Mouse (Mus musculus) midbrain, postnatal 0 days (tissue): ENCODE measurements around the gene Arl6ip5. TPM values are rescaled to one million over a fixed set of nuclear protein-coding genes. Genes with fewer than 3 reads are reported as not detected.

Experiments
- ATAC-seq: fragments of 200-750 bp; cut with Nextera tagmentation; 2 replicates; pipeline ENCODE4 v1.8.0; 2017; ENCODE audit warnings: moderate number of reproducible peaks, mild to moderate bottlenecking, moderate TSS enrichment, moderate library complexity; ENCODE audit not compliant: low FRiP score
- DNase-seq: peaks from one replicate; pipeline ENCODE4 v3.0.0-alpha.2; 2015; ENCODE audit warnings: low spot score
- H3K27ac ChIP-seq: fragments of 300-500 bp; sonication (generic); 2 replicates; pipeline ENCODE4 v1.5.1; 2014; ENCODE audit warnings: low read depth, mild to moderate bottlenecking, low read length, mixed read lengths
- H3K27me3 ChIP-seq: fragments of 300-500 bp; sonication (generic); 2 replicates; pipeline ENCODE4 v1.6.1; 2014; ENCODE audit warnings: low read length, control low read depth, mixed read lengths; ENCODE audit not compliant: insufficient read depth
- H3K36me3 ChIP-seq: fragments of 300-500 bp; sonication (generic); 2 replicates; pipeline ENCODE4 v1.6.1; 2014; ENCODE audit warnings: low read length, control low read depth, mixed read lengths; ENCODE audit not compliant: insufficient read depth
- H3K4me1 ChIP-seq: fragments of 300-500 bp; sonication (generic); 2 replicates; pipeline ENCODE4 v1.6.1; 2014; ENCODE audit warnings: mild to moderate bottlenecking, control low read depth, antibody characterized with exemption, low read length, mixed read lengths; ENCODE audit not compliant: insufficient read depth
- H3K4me2 ChIP-seq: fragments of 300-500 bp; sonication (generic); 2 replicates; pipeline ENCODE4 v1.6.1; 2014; ENCODE audit warnings: low read depth, mild to moderate bottlenecking, low read length, mixed read lengths; ENCODE audit not compliant: poor library complexity, severe bottlenecking
- H3K4me3 ChIP-seq: fragments of 300-500 bp; sonication (generic); 2 replicates; pipeline ENCODE4 v1.5.1; 2014; ENCODE audit warnings: low read depth, mild to moderate bottlenecking, low read length, moderate library complexity
- H3K9ac ChIP-seq: fragments of 300-500 bp; sonication (generic); replicated peaks from 2 replicates; pipeline ENCODE4 v1.6.1; 2014; ENCODE audit warnings: mild to moderate bottlenecking, low read length, moderate library complexity, mixed read lengths; ENCODE audit not compliant: poor library complexity, severe bottlenecking
- H3K9me3 ChIP-seq: fragments of 300-500 bp; sonication (generic); 2 replicates; pipeline ENCODE4 v1.6.1; 2016; ENCODE audit warnings: low read length, control low read depth
- CTCF ChIP-seq: IDR thresholded peaks from 2 replicates; pipeline ENCODE4 v1.5.1; 2016; ENCODE audit warnings: antibody characterized with exemption, mild to moderate bottlenecking
- WGBS: fragments of 180-500 bp; shearing (Covaris S2); extraction: QIAGEN DNeasy Blood & Tissue Kit; methylation state at CpG from one replicate; pipeline ENCODE4 v1.1.7; 2014; 5-methylcytosine and 5-hydroxymethylcytosine counted together
- polyA plus RNA-seq: library from polyadenylated mRNA; unstranded; fragments of >200 nt; fragmentation: Nextera tagmentation; extraction: Ambion mirVana; gene quantifications from 2 replicates; pipeline ENCODE4 v1.2.1, GENCODE M21; 2015
- total RNA-seq: library from RNA; depleted of rRNA; stranded (reverse); fragments of >200 nt; gene quantifications from 2 replicates; pipeline ENCODE4 v1.2.3, GENCODE M21; 2014

Gene Arl6ip5
- total and polyA plus RNA-seq, 2 experiments from 2014 or later = 118 to 151 TPM

DNA sequence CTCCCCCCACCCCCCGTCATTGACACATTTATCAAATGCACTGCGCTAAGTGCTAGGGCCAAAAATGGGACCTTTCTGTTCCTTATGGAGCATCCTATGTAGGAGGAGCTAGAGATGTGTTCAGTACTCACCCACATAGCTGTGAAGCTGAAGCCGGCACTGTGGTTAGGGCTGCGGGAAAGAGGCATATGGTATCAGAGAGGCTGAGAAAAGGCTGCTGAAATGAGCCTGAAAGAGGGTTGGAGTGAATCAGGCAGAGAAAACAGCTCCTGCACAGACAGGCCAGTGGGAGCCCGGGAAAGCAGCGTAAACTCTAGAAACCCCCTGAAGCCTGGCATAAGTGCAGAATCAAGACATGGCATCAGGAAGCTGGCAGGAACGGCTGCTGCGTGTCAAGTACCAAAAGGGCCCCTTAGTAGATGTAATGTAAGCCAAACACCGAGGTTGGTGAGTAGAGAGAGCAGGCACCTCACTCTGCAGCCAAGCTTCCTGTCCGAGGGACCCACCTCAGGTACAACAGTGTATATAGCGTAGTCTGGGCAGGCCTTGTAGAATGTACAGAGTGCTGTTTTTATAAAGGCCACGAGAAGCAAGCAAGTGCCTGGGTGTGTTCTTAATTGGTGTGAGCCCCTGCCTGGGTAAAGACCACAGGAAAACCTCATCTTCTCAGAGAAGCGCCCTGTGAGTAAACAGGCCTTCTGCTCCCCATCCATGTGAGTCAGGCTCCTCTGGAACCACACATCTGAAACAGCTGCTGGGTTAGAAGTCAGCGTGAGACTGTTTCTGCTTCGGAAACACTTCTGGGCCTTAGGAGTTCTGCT is 10.9 kb downstream of the Arl6ip5 start:
- H3K27ac ChIP-seq = no peak overlapping the region
- no peak overlapping the region for H3K4me3 ChIP-seq
- no peak overlapping the region for H3K9ac ChIP-seq
- H3K9me3 ChIP-seq = no peaks in the 10 kb centered on the region
- DNase-seq (no peak), ATAC-seq (no peak)
- H3K4me1 ChIP-seq = no peaks in the 10 kb centered on the region
- TF ChIP-seq CTCF = no peak
- no peak overlapping the region for H3K4me2 ChIP-seq
- no peaks in the 10 kb centered on the region for H3K36me3 ChIP-seq
- WGBS = 70% methylated on average over 15 of the region's 15 CpGs
- H3K27me3 ChIP-seq = no peaks in the 10 kb centered on the region

DNA sequence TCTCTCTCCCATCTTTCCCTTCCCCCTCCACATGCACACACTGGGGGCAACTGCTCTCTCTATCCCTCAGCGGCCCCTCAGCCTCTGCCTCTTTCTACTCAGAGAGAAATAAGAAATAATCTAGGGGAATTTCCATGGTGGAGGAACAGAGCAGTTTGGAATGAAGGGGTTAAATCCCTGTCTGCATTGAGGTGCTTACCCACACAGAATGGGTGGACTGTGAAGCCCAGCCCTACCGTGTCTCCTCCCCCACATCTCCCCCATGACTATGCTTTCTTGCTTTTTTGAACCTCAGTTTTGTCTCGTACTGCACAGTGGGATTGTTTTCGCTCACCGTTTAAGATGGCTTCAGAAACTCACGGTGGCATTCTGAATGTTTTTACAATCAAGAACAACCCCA is 11.8 kb downstream of the Arl6ip5 start:
- Histone ChIP-seq H3K4me2 (no peak overlapping the region), H3K9me3 (no peaks in the 10 kb centered on the region), H3K27me3 (no peaks in the 10 kb centered on the region), H3K4me3 (no peak overlapping the region), H3K36me3 (no peaks in the 10 kb centered on the region), H3K27ac (no peak overlapping the region), H3K4me1 (no peaks in the 10 kb centered on the region), H3K9ac (no peak overlapping the region)
- WGBS = 49% methylated on average over 6 of the region's 6 CpGs
- DNase-seq (no peak), ATAC-seq (no peak)
- no peak for TF ChIP-seq CTCF

DNA sequence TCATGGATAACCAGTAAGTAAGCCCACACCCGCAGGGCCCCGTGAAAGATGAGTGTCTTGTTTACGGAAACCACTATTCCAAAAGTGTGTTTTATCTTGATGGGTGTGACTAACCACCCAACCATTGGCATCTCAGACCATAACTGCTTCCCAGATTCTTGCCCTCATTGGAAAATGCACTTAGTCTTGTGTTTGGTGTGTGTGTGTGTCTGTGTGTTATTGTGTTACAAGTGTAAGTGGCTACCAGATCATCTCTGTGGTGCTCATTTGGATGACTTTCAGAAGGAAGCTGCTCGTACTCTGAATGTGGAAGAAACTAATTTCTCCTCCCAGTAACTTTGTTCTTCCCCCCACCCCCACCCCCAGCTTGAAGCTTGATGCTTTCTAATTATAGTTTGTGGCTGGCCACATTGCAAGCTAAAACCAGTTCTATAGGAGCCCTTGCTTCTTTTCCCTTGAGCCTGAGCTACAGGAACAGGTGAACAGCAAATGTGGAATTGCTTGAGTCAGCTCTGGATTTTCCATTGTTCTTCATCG is 12.5 kb downstream of the Arl6ip5 start:
- Histone ChIP-seq H3K4me1 (no peaks in the 10 kb centered on the region), H3K27ac (no peak overlapping the region), H3K4me3 (no peak overlapping the region), H3K27me3 (no peaks in the 10 kb centered on the region), H3K9me3 (no peaks in the 10 kb centered on the region), H3K9ac (no peak overlapping the region), H3K36me3 (no peaks in the 10 kb centered on the region), H3K4me2 (no peak overlapping the region)
- no peak for ATAC-seq
- DNase-seq = no peak
- no peak for TF ChIP-seq CTCF
- 77% methylated on average over 5 of the region's 5 CpGs for WGBS

DNA sequence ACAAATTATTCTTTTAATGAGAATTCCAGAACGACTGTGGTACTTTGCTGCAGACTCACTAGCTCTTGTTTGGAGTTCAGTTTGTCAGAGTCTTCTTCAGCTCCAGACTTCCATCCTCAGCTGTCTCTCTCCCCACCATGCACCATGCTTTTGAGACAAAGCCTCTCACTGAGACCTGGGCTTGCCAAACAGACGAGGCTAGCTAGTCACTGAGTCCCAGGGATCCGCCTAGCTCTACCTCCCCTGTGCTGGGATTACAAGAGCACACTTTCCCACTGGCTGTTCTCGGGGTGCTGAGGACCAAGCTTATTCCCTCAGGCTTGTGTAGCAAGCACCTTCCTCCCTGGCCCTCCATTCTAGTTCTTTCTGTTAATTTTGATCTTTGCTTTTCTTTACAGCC is 13.1 kb downstream of the Arl6ip5 start:
- Histone ChIP-seq H3K27me3 (no peaks in the 10 kb centered on the region), H3K4me1 (no peaks in the 10 kb centered on the region), H3K9me3 (no peaks in the 10 kb centered on the region), H3K36me3 (no peaks in the 10 kb centered on the region), H3K9ac (no peak overlapping the region), H3K27ac (no peak overlapping the region), H3K4me2 (no peak overlapping the region), H3K4me3 (no peak overlapping the region)
- TF ChIP-seq CTCF = no peak
- no peak for ATAC-seq
- WGBS = 75% methylated on average over 4 of the region's 4 CpGs
- no peak for DNase-seq

DNA sequence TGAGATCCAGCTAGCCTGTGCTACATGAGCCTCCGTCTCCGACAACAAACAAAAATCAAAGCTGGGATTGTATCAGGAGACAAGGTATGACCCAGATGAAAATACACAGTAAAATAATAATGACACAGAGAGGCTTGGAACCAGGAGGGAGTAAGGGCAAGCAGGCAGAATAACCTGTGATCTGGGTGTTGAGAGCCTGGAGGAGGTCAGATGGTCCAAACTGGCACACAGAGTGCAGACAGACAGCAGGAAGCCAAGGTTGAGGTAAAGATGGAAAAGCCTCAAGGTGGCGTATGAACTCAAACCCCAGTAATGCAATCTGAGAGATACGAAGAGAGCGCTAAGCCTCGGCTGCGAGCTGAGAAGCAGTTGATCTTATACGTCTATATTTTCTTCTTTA is 14.0 kb downstream of the Arl6ip5 start:
- Histone ChIP-seq H3K27me3 (no peaks in the 10 kb centered on the region), H3K9me3 (no peaks in the 10 kb centered on the region), H3K4me2 (no peak overlapping the region), H3K36me3 (peaks cover 3% of the 10 kb centered on the region), H3K4me3 (no peak overlapping the region), H3K4me1 (no peaks in the 10 kb centered on the region), H3K9ac (no peak overlapping the region), H3K27ac (no peak overlapping the region)
- WGBS = 92% methylated on average over 8 of the region's 8 CpGs
- DNase-seq (no peak), ATAC-seq (no peak)
- TF ChIP-seq CTCF = no peak

DNA sequence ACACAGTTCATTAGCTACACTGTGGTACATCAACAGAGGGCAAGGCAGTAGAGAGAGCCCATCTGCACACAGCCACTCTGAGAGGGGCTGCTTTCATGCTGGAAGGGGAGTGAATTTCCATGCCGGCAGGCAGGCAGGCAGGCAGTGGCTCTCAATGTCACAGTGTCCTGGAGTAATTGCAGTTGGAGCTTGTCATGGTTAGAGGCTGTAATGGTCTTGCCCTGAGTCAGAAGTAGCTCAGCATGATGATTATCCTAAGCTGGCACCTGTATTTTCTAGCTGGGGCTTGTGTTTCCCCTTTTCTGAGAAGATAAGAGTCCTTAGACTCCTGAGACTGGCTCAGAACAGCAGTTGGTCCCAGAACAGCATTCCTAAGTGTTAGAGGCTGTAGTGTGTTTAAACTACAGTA is 15.6 kb downstream of the Arl6ip5 start:
- TF ChIP-seq CTCF = no peak
- peak; percentile 6 for DNase-seq
- Histone ChIP-seq H3K9ac (no peak overlapping the region; the same call in 1 of the 2 replicates), H3K4me2 (no peak overlapping the region), H3K27ac (0 out of 2 replicates have a peak overlapping the region, but pooled peaks have one; percentile 26), H3K9me3 (no peaks in the 10 kb centered on the region), H3K36me3 (peaks cover 7% of the 10 kb centered on the region), H3K27me3 (no peaks in the 10 kb centered on the region), H3K4me3 (no peak overlapping the region), H3K4me1 (no peaks in the 10 kb centered on the region)
- WGBS = 40% methylated on average over 1 of the region's 1 CpGs
- ATAC-seq = no peak
